Mouse (Mus musculus) forebrain, embryonic 16.5 days (tissue): ENCODE data around the gene Rpp25l. TPM values are rescaled to one million over a fixed set of nuclear protein-coding genes. Genes with fewer than 3 reads are reported as not detected.
"Not testable (repeated sequence)": the region's sequence is repeated elsewhere in the genome, so short reads cannot be mapped to it uniquely, and the experiment has no call there.

ENCODE experiments used
- ATAC-seq: fragments of 200-750 bp; cut with Nextera tagmentation; 2 replicates; pipeline ENCODE4 v1.8.0; 2017; ENCODE audit warnings: mild to moderate bottlenecking, moderate library complexity
- H3K27ac ChIP-seq: fragments of 300-500 bp; sonication (generic); 2 replicates; pipeline ENCODE4 v1.5.1; 2014; ENCODE audit warnings: low read length, control low read depth
- H3K27me3 ChIP-seq: fragments of 300-500 bp; sonication (generic); replicated peaks from 2 replicates; pipeline ENCODE4 v1.6.1; 2014; ENCODE audit warnings: low read length; ENCODE audit not compliant: control insufficient read depth, insufficient read depth
- H3K36me3 ChIP-seq: fragments of 300-500 bp; sonication (generic); 2 replicates; pipeline ENCODE4 v1.6.1; 2014; ENCODE audit not compliant: control insufficient read depth, insufficient read depth
- H3K4me1 ChIP-seq: fragments of 300-500 bp; sonication (generic); replicated peaks from 2 replicates; pipeline ENCODE4 v1.6.1; 2014; ENCODE audit warnings: low read length; ENCODE audit not compliant: control insufficient read depth, insufficient read depth
- H3K4me2 ChIP-seq: fragments of 300-500 bp; sonication (generic); 2 replicates; pipeline ENCODE4 v1.6.1; 2014; ENCODE audit warnings: mild to moderate bottlenecking, low read length, control low read depth
- H3K4me3 ChIP-seq: fragments of 300-500 bp; sonication (generic); replicated peaks from 2 replicates; pipeline ENCODE4 v1.5.1; 2014; ENCODE audit warnings: mild to moderate bottlenecking, low read length, control low read depth
- H3K9ac ChIP-seq: fragments of 300-500 bp; sonication (generic); replicated peaks from 2 replicates; pipeline ENCODE4 v1.6.1; 2014; ENCODE audit warnings: low read depth, low read length, control low read depth
- H3K9me3 ChIP-seq: fragments of 300-500 bp; sonication (generic); 2 replicates; pipeline ENCODE4 v1.6.1; 2016; ENCODE audit warnings: low read length; ENCODE audit not compliant: control insufficient read depth
- WGBS: fragments of 180-500 bp; shearing (Covaris S2); extraction: QIAGEN DNeasy Blood & Tissue Kit; methylation state at CpG from one replicate; pipeline ENCODE4 v1.1.7; 2014; 5-methylcytosine and 5-hydroxymethylcytosine counted together
- polyA plus RNA-seq: library from polyadenylated mRNA; unstranded; fragments of >200 nt; fragmentation: Nextera tagmentation; extraction: Ambion mirVana; gene quantifications from 2 replicates; pipeline ENCODE4 v1.2.1, GENCODE M21; 2015

Gene Rpp25l
- polyA plus RNA-seq, result 51.7 and 60.5 TPM in 2 replicates

DNA sequence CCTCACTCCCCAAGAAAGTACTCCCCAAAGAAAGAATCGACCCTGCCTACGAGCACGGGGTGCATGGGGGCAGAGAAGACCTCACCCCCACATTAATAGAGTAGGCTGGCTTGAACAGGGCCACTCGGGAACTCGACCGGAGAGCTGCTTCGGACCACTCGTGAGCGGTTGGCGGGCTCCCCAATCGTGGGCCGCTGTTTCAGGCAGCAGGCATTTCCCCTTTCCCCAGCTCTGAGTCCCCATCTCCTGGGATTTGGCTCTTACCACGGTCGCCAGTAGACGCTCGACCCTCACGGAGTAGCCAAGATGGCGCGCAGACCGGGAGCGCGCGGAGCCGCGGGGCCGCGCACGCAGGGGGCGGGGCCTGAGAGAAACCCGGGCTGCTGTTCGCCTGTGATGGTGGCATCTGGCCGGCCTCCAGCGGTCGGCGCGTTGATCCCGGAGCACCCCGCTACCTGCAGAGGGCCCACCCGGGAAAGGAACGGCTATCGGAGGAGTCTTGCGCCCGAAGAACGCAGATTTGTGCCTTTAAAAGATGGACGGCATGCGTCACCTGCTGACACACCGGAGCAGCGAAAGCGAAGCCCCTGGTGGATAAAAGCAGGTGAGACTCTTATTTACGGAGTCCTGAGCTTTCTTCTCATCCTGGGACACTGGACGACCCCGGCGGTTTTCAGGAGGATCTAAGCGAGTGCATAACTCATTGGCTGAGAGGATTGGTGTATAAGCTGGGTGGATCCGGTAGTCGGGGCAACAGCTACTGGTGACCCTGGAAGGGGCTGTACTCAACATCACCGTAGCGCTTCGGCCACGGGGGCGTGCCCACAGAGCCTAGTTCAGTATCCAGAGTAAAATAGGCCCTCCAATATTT, at the start of gene Rpp25l:
Rpp25l (minus strand) TSS at position 338 of the 871 bp plus-strand sequence.
- under 1% methylated on average over 61 of the region's 61 CpGs for WGBS
- peaks cover 3% of the 10 kb centered on the region; the same call in 1 of the 2 replicates for H3K36me3 ChIP-seq

GRCm38 (mm10) chr4:41762688-41763114, 49.4 kb upstream of the Rpp25l start:
- H3K36me3 ChIP-seq, H3K9me3 ChIP-seq, H3K27ac ChIP-seq, H3K27me3 ChIP-seq, H3K4me2 ChIP-seq, H3K4me3 ChIP-seq: not testable (repeated sequence)
- ATAC-seq, result peak; percentile 51
- 31% methylated on average over 8 of the region's 8 CpGs for WGBS
- Histone ChIP-seq H3K9ac (0 out of 2 replicates have a peak overlapping the region, but pooled peaks have one; percentile 17), H3K4me1 (peaks cover 30% of the 10 kb centered on the region)

More for the DNA sequence above, at the start of gene Rpp25l:
- ATAC-seq, result peak; percentile 56
- Histone ChIP-seq H3K4me2 (peak within 1 kb of the TSS; percentile 94), H3K9ac (peak within 1 kb of the TSS; percentile 92), H3K27ac (peak within 1 kb of the TSS; percentile 68), H3K4me3 (peak within 1 kb of the TSS; percentile 81), H3K9me3 (no peaks in the 10 kb centered on the region), H3K4me1 (peaks cover 35% of the 10 kb centered on the region), H3K27me3 (no peaks in the 10 kb centered on the region)

DNA sequence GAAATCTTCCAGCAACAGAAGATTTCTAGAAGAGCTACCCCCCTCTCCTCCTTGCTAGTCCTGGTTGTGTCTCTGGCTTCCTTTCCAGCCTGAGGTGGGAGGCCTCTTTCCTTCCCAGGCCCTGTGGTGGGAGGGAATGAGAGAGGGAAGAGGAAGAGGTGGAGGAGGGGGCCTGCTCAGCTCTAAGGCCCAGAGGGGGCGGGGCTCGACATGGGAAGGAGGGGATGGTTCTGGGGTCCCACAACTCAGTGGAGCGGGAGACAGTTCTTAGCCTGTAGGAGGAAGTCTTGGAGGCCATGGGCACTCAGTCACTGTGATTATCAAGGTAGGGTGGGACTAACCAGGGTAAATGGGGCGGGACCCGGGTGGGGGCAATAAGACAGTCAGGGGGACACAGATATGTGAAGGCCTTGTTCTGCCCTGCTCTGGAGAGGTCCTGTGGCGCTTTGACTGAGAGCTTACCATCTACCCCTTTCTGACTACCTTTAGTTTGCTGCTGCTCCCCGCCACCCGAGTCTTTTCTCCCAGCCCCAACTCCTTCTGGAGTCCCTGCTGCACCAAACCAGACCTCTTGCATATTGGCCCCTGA, 48.9 kb upstream of the Rpp25l start:
- no peak for ATAC-seq
- H3K4me1 ChIP-seq, result peaks cover 30% of the 10 kb centered on the region
- no peak overlapping the region for H3K4me2 ChIP-seq
- H3K4me3 ChIP-seq, result no peak overlapping the region
- H3K9me3 ChIP-seq, result no peaks in the 10 kb centered on the region
- H3K9ac ChIP-seq, result 0 out of 2 replicates have a peak overlapping the region, but pooled peaks have one; percentile 17
- 57% methylated on average over 8 of the region's 8 CpGs for WGBS
- H3K27me3 ChIP-seq, result no peaks in the 10 kb centered on the region
- H3K27ac ChIP-seq, result no peak overlapping the region
- no peaks in the 10 kb centered on the region for H3K36me3 ChIP-seq

DNA sequence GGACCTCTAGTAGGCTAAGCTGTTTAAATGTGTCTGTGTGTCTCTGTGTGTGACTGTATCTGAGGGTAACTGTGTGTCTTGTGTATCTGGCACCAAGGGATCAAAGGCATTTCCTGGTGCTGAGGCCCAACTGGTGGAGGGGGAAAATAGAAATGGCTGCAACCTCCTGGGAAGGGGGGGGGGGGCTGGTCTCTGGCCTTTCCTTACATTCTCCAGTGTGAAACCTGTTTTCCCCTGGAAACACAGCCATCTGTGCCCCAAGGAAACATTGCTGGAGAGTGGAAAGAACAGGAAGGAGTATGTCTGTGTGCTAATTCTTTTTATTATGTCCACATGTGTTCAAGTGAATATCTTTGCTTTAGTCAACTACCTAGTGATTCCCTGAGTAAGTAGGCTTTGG, 48.3 kb upstream of the Rpp25l start:
- Histone ChIP-seq H3K4me1 (peaks cover 30% of the 10 kb centered on the region), H3K27me3 (no peaks in the 10 kb centered on the region), H3K4me3 (no peak overlapping the region), H3K9ac (no peak overlapping the region), H3K36me3 (no peaks in the 10 kb centered on the region), H3K9me3 (no peaks in the 10 kb centered on the region), H3K4me2 (no peak overlapping the region), H3K27ac (no peak overlapping the region)
- ATAC-seq, result no peak

- no peak overlapping the region for H3K27ac ChIP-seq
- no peaks in the 10 kb centered on the region for H3K36me3 ChIP-seq
- peak overlapping the region; percentile 43 for H3K4me2 ChIP-seq
- no peaks in the 10 kb centered on the region for H3K27me3 ChIP-seq
- H3K4me3 ChIP-seq, result peak overlapping the region; percentile 29; the same call in 1 of the 2 replicates
- peaks cover 35% of the 10 kb centered on the region for H3K4me1 ChIP-seq
- no peak for ATAC-seq
- peak overlapping the region; percentile 50 for H3K9ac ChIP-seq
- no peaks in the 10 kb centered on the region for H3K9me3 ChIP-seq
- 94% methylated on average over 4 of the region's 4 CpGs for WGBS
Measured at GRCm38 (mm10) chr4:41760911-41761310, 47.6 kb upstream of the Rpp25l start.

DNA sequence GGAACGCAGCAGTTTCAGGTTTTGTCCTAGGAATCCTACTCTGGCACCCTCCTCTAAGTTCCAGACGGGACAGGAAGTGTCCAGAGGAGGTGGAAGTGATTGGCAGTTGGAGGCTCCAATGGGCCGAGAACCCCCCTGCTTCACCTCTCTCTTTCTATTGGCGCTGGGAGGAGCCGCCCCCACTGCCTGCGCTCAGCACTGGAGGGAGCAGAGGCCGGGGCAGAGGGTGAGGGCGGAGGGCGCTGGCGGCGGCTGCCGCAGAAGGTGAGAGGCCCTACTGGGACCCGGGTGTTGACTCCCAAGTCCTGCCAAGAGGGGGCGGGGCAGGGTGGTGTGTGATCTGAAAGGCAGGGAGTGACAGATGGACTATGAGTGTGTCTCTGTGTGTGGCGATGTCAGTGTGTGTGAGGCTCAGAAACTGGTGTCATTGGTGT, 47.0 kb upstream of the Rpp25l start:
- H3K27ac ChIP-seq, result no peak overlapping the region
- no peaks in the 10 kb centered on the region for H3K36me3 ChIP-seq
- H3K9ac ChIP-seq, result peak overlapping the region; percentile 50
- H3K9me3 ChIP-seq, result no peaks in the 10 kb centered on the region
- peak overlapping the region; percentile 43 for H3K4me2 ChIP-seq
- WGBS, result 2% methylated on average over 15 of the region's 15 CpGs
- ATAC-seq, result peak; percentile 71
- H3K4me3 ChIP-seq, result peak overlapping the region; percentile 29
- no peaks in the 10 kb centered on the region for H3K27me3 ChIP-seq
- H3K4me1 ChIP-seq, result peaks cover 35% of the 10 kb centered on the region

GRCm38 (mm10) chr4:41759656-41760287, 46.4 kb upstream of the Rpp25l start:
- ATAC-seq, result no peak
- Histone ChIP-seq H3K27me3 (no peaks in the 10 kb centered on the region), H3K9me3 (no peaks in the 10 kb centered on the region), H3K9ac (no peak overlapping the region), H3K4me3 (no peak overlapping the region), H3K4me2 (peak overlapping the region; percentile 43), H3K27ac (no peak overlapping the region), H3K36me3 (no peaks in the 10 kb centered on the region), H3K4me1 (peaks cover 40% of the 10 kb centered on the region)
- 41% methylated on average over 6 of the region's 6 CpGs for WGBS

DNA sequence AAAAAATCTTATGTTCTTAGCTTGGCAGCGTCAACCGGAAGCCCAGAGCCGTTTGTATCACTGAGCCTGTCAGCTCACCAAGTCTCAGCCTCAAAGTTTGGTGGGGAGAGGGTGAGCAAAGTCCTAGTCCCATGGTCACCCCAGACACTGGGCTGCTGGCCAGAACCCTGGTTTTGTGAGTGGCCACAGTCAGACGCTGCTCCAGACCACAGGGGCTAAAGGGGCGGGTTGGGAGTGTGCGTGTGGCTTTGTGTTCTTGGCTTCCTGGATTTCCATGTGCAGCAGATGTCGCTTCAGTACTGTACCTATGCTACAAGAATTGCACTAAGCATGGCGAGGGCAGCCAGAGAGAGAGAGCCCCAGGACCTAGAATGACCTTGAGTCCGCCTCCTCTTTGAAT, 45.9 kb upstream of the Rpp25l start:
- no peaks in the 10 kb centered on the region for H3K9me3 ChIP-seq
- ATAC-seq, result no peak
- 77% methylated on average over 9 of the region's 9 CpGs for WGBS
- H3K27ac ChIP-seq, result no peak overlapping the region
- H3K4me3 ChIP-seq, result no peak overlapping the region
- H3K27me3 ChIP-seq, result no peaks in the 10 kb centered on the region
- peaks cover 40% of the 10 kb centered on the region for H3K4me1 ChIP-seq
- no peaks in the 10 kb centered on the region for H3K36me3 ChIP-seq
- no peak overlapping the region for H3K9ac ChIP-seq
- no peak overlapping the region for H3K4me2 ChIP-seq

- WGBS, result 93% methylated on average over 4 of the region's 4 CpGs
- H3K27me3 ChIP-seq, result no peaks in the 10 kb centered on the region
- no peak for ATAC-seq
- no peaks in the 10 kb centered on the region for H3K36me3 ChIP-seq
- no peak overlapping the region for H3K4me3 ChIP-seq
- no peak overlapping the region for H3K27ac ChIP-seq
- peaks cover 40% of the 10 kb centered on the region for H3K4me1 ChIP-seq
- H3K9me3 ChIP-seq, result no peaks in the 10 kb centered on the region
- H3K9ac ChIP-seq, result no peak overlapping the region
- no peak overlapping the region for H3K4me2 ChIP-seq
Measured at GRCm38 (mm10) chr4:41758701-41759100, 45.4 kb upstream of the Rpp25l start.
